Mouse (Mus musculus): Measurements from ENCODE around the gene Rgs3. TPM values are rescaled to one million over a fixed set of nuclear protein-coding genes. Genes with fewer than 3 reads are reported as not detected.

Rgs3 gene
- polyA plus RNA-seq, 1 experiment from 2014 or later = 60.5 TPM

DNA sequence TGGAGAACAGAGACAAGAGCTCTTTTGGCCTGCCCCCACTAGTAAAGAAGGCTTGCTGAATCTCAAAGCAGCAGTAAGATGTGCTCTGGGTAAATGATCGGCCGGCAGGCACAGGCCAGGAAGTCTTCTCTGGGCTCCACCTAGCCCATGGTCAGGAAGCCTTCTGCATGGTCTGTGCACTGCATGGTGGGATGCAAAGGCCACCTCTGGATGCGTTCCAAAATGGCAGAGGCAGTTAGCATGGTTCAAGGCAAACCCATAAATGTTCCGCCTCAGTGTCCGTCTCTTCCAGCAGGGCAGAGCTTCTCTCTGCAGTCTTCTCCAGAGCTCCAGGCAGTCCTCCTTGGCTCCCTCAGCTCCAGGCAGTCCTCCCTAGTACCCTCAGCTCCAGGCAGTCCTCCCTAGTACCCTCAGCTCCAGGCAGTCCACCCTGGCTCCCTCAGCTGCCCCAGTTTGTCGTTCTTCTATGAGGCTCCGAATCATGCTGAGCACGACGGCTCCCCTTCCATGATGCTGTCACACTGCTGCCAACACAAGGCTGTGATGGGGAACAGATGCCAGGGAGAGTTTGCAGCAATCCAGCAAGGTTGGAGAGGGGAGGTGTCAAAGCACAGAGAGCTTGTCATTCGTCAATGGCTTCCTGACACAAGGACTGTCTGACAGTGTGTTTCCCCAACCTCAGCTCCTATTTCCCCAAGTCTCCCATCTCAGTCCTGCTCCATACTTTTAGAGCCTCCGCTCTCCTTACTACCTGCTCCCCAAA, 84.6 kb downstream of the Rgs3 start:
- H3K9ac ChIP-seq = no peak overlapping the region

DNA sequence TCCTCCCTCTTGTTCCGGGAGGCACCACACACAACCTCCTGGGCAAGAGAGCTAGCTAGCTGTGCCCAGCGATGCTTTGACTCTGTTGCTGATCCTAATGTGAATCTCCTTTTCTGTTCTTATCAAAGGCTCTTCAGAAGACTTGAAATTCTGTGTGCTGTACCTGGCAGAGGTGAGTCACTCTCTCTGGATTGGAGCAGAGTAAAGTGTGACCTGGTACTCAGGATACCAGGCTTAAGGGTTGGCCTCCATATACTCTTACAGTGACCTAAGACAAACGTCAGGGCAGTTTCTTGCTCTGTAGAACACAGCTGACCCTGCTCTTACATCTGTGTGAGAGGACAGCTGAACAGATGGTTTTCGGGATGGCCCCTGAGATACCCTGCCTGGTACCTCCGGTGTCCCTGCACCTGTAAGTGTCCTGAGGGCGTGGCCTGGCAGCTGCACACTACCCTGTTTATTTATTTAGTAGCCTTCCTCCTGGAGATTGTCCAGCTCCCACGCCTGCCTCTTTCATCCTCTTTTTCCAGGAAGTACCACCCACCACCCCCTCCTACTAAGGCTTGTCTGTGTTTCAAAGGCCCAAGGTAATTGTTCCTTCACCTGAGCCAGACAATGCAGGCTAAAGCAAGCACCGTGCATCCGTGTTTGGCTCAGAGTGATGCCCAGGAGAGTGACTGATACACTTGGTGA, 87.1 kb downstream of the Rgs3 start:
- H3K9ac ChIP-seq = no peak overlapping the region
- H3K4me3 ChIP-seq = no peak overlapping the region
- no peak overlapping the region for H3K27ac ChIP-seq (ENCODE audit: poor library complexity, severe bottlenecking)
- 61% methylated on average over 9 of the region's 9 CpGs for WGBS
- peaks cover 75% of the 10 kb centered on the region for H3K27me3 ChIP-seq (replicated peaks)
- no peak overlapping the region for H3K4me2 ChIP-seq
- peaks cover 10% of the 10 kb centered on the region; the same call in 1 of the 2 replicates for H3K36me3 ChIP-seq
- ATAC-seq (ENCODE audit: insufficient number of reproducible peaks, low FRiP score) = no peak
- H3K9me3 ChIP-seq (replicated peaks) = no peaks in the 10 kb centered on the region
- peaks cover 47% of the 10 kb centered on the region for H3K4me1 ChIP-seq (replicated peaks)

More for the DNA sequence above, 84.6 kb downstream of the Rgs3 start:
- no peak for ATAC-seq (ENCODE audit: insufficient number of reproducible peaks, low FRiP score)
- peak overlapping the region; percentile 41 for H3K27ac ChIP-seq (ENCODE audit: poor library complexity, severe bottlenecking)
- 49% methylated on average over 11 of the region's 11 CpGs for WGBS
- H3K27me3 ChIP-seq (replicated peaks) = peaks cover 63% of the 10 kb centered on the region
- H3K4me3 ChIP-seq = no peak overlapping the region
- H3K4me1 ChIP-seq (replicated peaks) = peaks cover 64% of the 10 kb centered on the region
- peaks cover 10% of the 10 kb centered on the region; the same call in 1 of the 2 replicates for H3K36me3 ChIP-seq
- no peak overlapping the region for H3K4me2 ChIP-seq
- no peaks in the 10 kb centered on the region for H3K9me3 ChIP-seq (replicated peaks)

DNA sequence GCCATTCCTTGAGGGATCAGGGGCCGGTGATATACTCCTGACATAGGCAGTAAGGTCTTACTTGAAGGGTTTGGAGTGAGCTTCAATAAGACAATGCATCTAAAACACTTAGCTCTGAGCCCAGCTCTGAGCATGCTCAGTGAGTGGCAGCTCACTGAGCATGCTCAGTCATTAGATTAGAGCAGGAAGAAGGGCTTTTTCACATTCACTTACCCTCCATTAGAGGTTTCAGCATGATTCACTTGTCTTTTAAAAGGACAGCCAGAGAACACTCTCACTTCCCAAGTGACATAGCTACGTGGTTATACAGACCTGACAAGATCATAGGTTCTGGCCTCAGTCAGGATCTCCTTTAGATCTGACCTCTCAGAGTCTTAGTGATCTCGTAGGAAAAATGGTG, 89.2 kb downstream of the Rgs3 start:
- H3K27me3 ChIP-seq (replicated peaks) = peaks cover 74% of the 10 kb centered on the region

DNA sequence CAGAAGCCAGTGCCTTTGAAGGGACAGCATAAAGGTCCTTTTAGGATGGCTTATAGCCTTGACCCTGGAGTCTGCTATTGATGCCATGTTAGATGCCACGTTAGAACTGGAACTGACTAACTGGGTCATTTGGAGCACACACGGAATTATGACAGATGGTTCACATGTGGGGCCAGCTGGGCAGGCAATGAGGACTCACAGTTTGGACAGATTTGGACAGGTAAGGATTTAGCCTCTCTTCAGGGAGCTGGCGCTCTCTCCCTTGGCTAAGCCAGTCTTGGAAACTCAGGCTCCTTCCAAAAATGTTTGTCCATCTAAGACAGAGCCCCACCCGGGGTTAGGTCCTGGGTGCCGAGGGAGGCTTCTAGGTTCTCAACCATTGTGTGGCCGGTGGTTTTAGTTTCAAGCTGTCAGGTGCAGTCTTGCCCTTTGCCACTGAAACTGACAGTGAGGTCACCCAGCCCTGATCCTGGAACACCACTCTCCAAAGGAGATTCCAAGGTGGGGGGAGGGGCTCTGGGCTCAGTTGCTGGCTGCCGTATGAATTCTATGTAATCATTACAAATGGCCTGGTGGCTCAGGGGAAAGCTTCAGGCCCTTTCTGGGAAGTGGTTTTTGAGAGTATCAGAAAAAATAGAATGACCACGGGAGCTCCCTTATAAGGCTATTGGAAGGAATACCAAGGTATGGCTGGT, 90.0 kb downstream of the Rgs3 start:
- peaks cover 23% of the 10 kb centered on the region for H3K4me1 ChIP-seq (replicated peaks)
- WGBS = 70% methylated on average over 8 of the region's 8 CpGs
- H3K27ac ChIP-seq (ENCODE audit: poor library complexity, severe bottlenecking) = no peak overlapping the region
- ATAC-seq (ENCODE audit: insufficient number of reproducible peaks, low FRiP score) = no peak
- H3K4me3 ChIP-seq = no peak overlapping the region
- H3K36me3 ChIP-seq = peaks cover 6% of the 10 kb centered on the region; the same call in 1 of the 2 replicates
- no peak overlapping the region for H3K9ac ChIP-seq
- H3K9me3 ChIP-seq (replicated peaks) = no peaks in the 10 kb centered on the region
- no peak overlapping the region for H3K4me2 ChIP-seq
- H3K27me3 ChIP-seq (replicated peaks) = peaks cover 78% of the 10 kb centered on the region

More for the DNA sequence above, 89.2 kb downstream of the Rgs3 start:
- WGBS = 81% methylated on average over 3 of the region's 3 CpGs
- Histone ChIP-seq H3K9ac (no peak overlapping the region), H3K4me2 (no peak overlapping the region), H3K4me3 (no peak overlapping the region), H3K27ac (ENCODE audit: poor library complexity, severe bottlenecking) (no peak overlapping the region), H3K9me3 (replicated peaks) (no peaks in the 10 kb centered on the region), H3K4me1 (replicated peaks) (peaks cover 31% of the 10 kb centered on the region), H3K36me3 (peaks cover 10% of the 10 kb centered on the region; the same call in 1 of the 2 replicates)
- no peak for ATAC-seq (ENCODE audit: insufficient number of reproducible peaks, low FRiP score)

DNA sequence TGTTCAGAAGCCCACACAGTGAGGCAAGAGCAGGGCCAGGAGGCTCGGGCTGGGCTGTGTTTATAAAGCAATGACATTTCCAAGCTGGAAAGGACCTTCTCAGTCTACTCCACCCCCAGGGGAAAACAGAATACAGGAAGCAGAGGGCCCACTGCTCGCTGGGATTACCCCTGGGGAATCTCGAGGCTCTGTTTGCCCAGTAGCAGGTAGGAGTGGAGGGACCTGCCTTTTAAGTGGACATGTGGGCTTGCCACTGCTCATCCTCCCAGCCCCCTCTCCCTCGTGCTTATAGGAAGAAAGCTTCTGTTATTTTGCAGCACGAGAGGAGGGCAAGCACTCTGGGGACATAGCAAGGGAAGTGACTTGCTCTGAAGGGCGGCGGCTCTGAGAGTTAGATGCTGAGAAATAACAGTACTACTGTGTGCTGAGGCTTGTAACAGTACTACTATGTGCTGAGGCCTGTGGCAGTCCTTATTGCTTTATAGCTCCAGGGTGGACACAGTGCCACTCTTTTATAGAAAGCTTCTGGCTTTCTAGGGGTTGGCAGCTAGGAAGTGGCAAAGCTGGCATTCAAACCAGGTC, 91.6 kb downstream of the Rgs3 start:
- H3K9me3 ChIP-seq (replicated peaks) = no peaks in the 10 kb centered on the region
- H3K36me3 ChIP-seq = peaks cover 2% of the 10 kb centered on the region; the same call in 1 of the 2 replicates
- no peak overlapping the region for H3K9ac ChIP-seq
- WGBS = 45% methylated on average over 7 of the region's 7 CpGs
- ATAC-seq (ENCODE audit: insufficient number of reproducible peaks, low FRiP score) = no peak
- no peak overlapping the region for H3K27ac ChIP-seq (ENCODE audit: poor library complexity, severe bottlenecking)
- no peak overlapping the region for H3K4me2 ChIP-seq
- H3K4me1 ChIP-seq (replicated peaks) = peaks cover 10% of the 10 kb centered on the region; the same call in 1 of the 2 replicates
- H3K4me3 ChIP-seq = no peak overlapping the region
- H3K27me3 ChIP-seq (replicated peaks) = peaks cover 79% of the 10 kb centered on the region

DNA sequence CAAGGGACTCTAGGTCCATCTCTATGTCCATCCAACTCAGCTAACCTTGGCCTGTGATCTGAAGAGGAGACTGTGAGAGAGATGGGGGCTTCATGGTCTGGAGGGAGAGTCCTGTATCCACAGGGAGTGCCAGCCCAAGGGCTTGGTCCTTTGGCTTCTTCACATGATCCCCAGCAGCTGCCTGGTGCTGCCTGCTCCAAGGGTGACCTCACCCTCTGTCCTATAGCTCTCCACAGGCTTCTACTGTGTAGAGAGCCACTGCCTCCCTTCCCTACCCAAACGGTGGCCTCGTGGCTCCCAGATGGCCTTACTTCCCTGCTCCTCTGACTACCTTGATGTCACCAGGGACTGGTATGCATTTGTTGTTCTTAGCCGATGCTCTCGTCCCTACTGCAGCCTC, 92.6 kb downstream of the Rgs3 start:
- Histone ChIP-seq H3K36me3 (peaks cover 2% of the 10 kb centered on the region; the same call in 1 of the 2 replicates), H3K27me3 (replicated peaks) (peaks cover 84% of the 10 kb centered on the region), H3K4me2 (no peak overlapping the region), H3K27ac (ENCODE audit: poor library complexity, severe bottlenecking) (no peak overlapping the region), H3K4me3 (no peak overlapping the region), H3K4me1 (replicated peaks) (0 out of 2 replicates have a peak, but pooled peaks cover 5% of the 10 kb centered on the region), H3K9ac (no peak overlapping the region), H3K9me3 (replicated peaks) (no peaks in the 10 kb centered on the region)
- no peak for ATAC-seq (ENCODE audit: insufficient number of reproducible peaks, low FRiP score)
- WGBS = 35% methylated on average over 4 of the region's 4 CpGs

DNA sequence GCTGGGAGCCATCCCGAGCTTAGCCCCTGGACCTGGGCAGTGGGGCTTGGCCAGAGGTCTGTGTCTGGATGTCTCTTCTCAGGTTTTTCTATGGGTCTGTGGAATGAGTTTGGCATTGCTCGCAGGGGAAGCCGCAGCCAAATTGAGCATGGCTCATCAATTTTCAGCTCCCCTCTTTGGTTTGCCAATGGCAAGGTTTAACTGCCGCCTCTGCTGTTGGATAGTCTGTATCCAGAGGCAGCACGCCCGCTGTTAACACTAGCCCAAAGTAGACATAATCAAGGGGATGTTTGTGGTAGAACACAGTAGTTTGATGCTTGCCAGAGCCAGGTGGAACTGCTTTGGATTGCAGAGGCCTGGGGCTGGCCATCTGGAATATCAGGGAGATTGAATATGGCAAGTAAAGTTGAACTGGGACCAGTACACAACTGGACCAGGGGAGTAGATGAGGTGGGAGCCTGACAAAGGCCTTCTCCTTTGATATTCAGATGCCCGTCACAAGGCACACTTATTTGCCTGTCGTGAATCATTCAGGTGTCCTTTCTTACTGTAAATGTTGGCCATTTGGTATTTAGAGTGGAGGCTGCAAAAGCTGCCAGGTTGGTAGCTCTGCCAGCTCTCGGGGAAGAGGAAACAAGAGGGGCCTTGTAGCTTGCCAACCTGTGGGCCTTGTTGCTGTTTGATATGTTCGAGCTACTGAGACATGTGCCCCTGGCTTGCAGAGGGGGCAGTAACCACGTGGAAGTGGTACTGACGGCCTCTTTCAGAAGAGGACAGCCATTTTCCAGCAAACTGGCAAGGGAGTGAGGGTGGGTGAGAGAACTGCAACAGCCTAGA, 93.5 kb downstream of the Rgs3 start:
- 75% methylated on average over 12 of the region's 12 CpGs for WGBS
- Histone ChIP-seq H3K4me1 (replicated peaks) (0 out of 2 replicates have a peak, but pooled peaks cover 5% of the 10 kb centered on the region), H3K4me3 (no peak overlapping the region), H3K9me3 (replicated peaks) (no peaks in the 10 kb centered on the region), H3K4me2 (no peak overlapping the region), H3K9ac (no peak overlapping the region), H3K36me3 (peaks cover 2% of the 10 kb centered on the region; the same call in 1 of the 2 replicates), H3K27ac (ENCODE audit: poor library complexity, severe bottlenecking) (no peak overlapping the region), H3K27me3 (replicated peaks) (peaks cover 84% of the 10 kb centered on the region)
- ATAC-seq (ENCODE audit: insufficient number of reproducible peaks, low FRiP score) = no peak

DNA sequence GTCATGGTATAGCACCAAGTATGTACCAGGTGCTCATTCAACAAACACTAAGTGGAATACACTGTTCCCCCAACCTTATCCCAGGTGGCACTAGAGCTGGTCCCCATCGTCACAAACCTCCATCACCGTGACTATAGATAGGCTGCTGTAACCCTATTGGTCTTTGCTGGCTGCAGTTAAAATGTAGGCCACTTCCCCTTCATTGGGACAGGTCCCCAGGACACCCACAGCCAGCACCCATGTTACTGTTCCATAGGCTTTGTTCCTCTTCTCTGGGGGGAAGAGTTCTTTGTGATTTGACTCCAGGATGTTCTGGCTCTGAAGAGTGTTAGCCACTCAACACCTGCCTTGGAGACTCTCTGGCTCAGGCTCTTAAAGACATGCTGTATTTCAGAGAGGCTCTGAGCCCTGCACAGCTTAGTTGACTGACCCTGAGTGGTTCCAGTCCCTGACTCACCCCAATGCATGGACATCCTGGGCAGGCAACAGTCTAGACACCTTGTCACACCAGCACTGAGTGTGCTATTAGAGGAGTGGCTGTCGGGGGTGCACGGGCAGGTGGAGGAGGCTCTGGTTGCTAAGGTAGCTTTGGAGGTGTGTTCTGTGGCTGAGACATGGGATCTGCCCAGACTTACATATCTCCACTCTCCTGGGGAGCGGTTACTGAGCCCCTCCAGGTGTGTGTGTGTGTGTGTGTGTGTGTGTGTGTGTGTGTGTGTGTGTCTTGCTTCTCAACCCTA, 94.4 kb downstream of the Rgs3 start:
- H3K27me3 ChIP-seq (replicated peaks) = peaks cover 77% of the 10 kb centered on the region
- 83% methylated on average over 5 of the region's 5 CpGs for WGBS
- no peak overlapping the region for H3K27ac ChIP-seq (ENCODE audit: poor library complexity, severe bottlenecking)
- no peaks in the 10 kb centered on the region for H3K9me3 ChIP-seq (replicated peaks)
- H3K4me1 ChIP-seq (replicated peaks) = 0 out of 2 replicates have a peak, but pooled peaks cover 5% of the 10 kb centered on the region
- H3K36me3 ChIP-seq = no peaks in the 10 kb centered on the region; the same call in 1 of the 2 replicates
- H3K4me2 ChIP-seq = no peak overlapping the region
- H3K9ac ChIP-seq = no peak overlapping the region
- H3K4me3 ChIP-seq = no peak overlapping the region
- no peak for ATAC-seq (ENCODE audit: insufficient number of reproducible peaks, low FRiP score)

DNA sequence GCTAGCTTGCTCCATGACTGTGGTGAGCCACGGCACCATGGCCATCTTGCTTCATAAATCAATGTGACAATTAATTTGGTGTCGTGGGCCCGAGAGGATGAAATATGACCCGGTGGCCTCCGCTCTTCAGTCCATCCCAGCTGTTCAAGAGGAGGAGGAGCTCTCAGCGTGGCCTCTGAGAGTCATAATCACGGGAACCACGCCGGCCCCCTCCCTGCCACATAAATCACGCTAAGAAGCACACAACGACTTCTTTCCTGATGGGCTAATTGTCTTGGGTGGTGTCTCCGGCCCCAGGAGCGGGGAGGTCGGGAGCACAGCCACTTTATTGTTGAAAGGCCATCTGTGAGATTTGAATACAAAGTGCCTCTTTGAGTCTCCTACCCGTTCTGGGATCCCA, 99.6 kb downstream of the Rgs3 start:
- WGBS = 64% methylated on average over 15 of the region's 15 CpGs
- Histone ChIP-seq H3K4me1 (replicated peaks) (peaks cover 46% of the 10 kb centered on the region), H3K4me2 (no peak overlapping the region), H3K27me3 (replicated peaks) (peaks cover 29% of the 10 kb centered on the region), H3K4me3 (no peak overlapping the region), H3K27ac (ENCODE audit: poor library complexity, severe bottlenecking) (no peak overlapping the region), H3K36me3 (no peaks in the 10 kb centered on the region; the same call in 1 of the 2 replicates), H3K9me3 (replicated peaks) (no peaks in the 10 kb centered on the region), H3K9ac (no peak overlapping the region)
- no peak for ATAC-seq (ENCODE audit: insufficient number of reproducible peaks, low FRiP score)

All from heart, embryonic 12.5 days (tissue).